10 mouse cellular contexts compared by ENCODE assay signal in genomic region chr3:38849536-38849935, GRCm38 (mm10). TPM values are rescaled to one million over a fixed set of nuclear protein-coding genes. Genes with fewer than 3 reads are reported as not detected.
DNase-seq lines count a peak whose midpoint lies in the region; ATAC-seq lines count a peak whose summit lies in the region.
"Had no signal": no experiment of that assay in that cellular context is flagged by ENCODE, and none has a peak within 500 bp of the region (broad histone marks: within the 10 kb centered on the region; RNA-seq: fewer than 3 reads in every experiment).

No protein-coding gene starts in this region.

- 40% methylated on average over 6 of the region's 6 CpGs for WGBS in limb, embryonic 11.5 days
- WGBS in limb, embryonic 10.5 days = 42% methylated on average over 6 of the region's 6 CpGs

- no peak for ATAC-seq in limb, embryonic 11.5 days (ENCODE audit: insufficient number of reproducible peaks, low FRiP score, low TSS enrichment, low read depth)
- ATAC-seq in common myeloid progenitor, adult 5-6 weeks (replicated peaks; ENCODE audit: low read depth, poor library complexity, severe bottlenecking) = peak; percentile 74; the same call in 1 of the 2 replicates

- no peaks in the 10 kb centered on the region for H3K36me3 ChIP-seq in limb, embryonic 11.5 days (ENCODE audit: control insufficient read depth, insufficient read depth, low read length)
- no peaks in the 10 kb centered on the region for H3K36me3 ChIP-seq in limb, embryonic 10.5 days

- H3K4me3 ChIP-seq in limb, embryonic 11.5 days (ENCODE audit: low read depth, low read length) = no peak overlapping the region
- no peak overlapping the region for H3K4me3 ChIP-seq in limb, embryonic 10.5 days
- H3K4me3 ChIP-seq: erythroblast, embryonic 14.5 days; myocyte had no signal

- H3K4me2 ChIP-seq in limb, embryonic 11.5 days (ENCODE audit: low read depth, severe bottlenecking) = no peak overlapping the region

- intact Hi-C loops in left cerebral cortex, postnatal 4 days (cut with DNase I) = loop anchor here (2.0 to 10.0 kb wide), 3 partner anchors 375 to 619 kb away; no protein-coding TSS in a partner anchor

- no peaks in the 10 kb centered on the region for H3K27me3 ChIP-seq in limb, embryonic 11.5 days (ENCODE audit: control insufficient read depth, insufficient read depth, low read length)
- no peaks in the 10 kb centered on the region for H3K27me3 ChIP-seq in limb, embryonic 10.5 days (ENCODE audit: low read depth, poor library complexity, severe bottlenecking)

- H3K27ac ChIP-seq in limb, embryonic 11.5 days (replicated peaks; ENCODE audit: low read depth, low read length) = no peak overlapping the region
- H3K27ac ChIP-seq in limb, embryonic 10.5 days = no peak overlapping the region

- DNase-seq in limb, embryonic 11.5 days (ENCODE audit: low spot score) = peak; percentile 51
- DNase-seq in limb, embryonic 10.5 days (ENCODE audit: low spot score) = no peak
- DNase-seq in adrenal gland, adult 2 months = peak; percentile 30
- DNase-seq in heart, postnatal 4 days = peak; percentile 58
- DNase-seq in left cerebral cortex, postnatal 4 days = peak; percentile 38
- peak; percentile 51 for DNase-seq in right cerebral cortex, adult 18-20 months
- no peak for DNase-seq in natural killer cell, adult 2 months (ENCODE audit: low spot score in 2 of 2)

- H3K4me1 ChIP-seq in limb, embryonic 11.5 days (ENCODE audit: control insufficient read depth, insufficient read depth, low read length) = no peaks in the 10 kb centered on the region; the same call in 1 of the 2 replicates
- peaks cover 14% of the 10 kb centered on the region for H3K4me1 ChIP-seq in limb, embryonic 10.5 days

- no peaks in the 10 kb centered on the region for H3K9me3 ChIP-seq in limb, embryonic 11.5 days (ENCODE audit: control insufficient read depth, low read length)
- H3K9me3 ChIP-seq in limb, embryonic 10.5 days (replicated peaks) = no peaks in the 10 kb centered on the region

- no peak overlapping the region for H3K9ac ChIP-seq in limb, embryonic 11.5 days (ENCODE audit: low read length)

RNA-seq across cellular contexts. Expression of gene Fat4, which starts 37.2 kb away (rescaled TPM):
- polyA plus RNA-seq in limb, embryonic 11.5 days (2014; fragmentation: Nextera tagmentation; extraction: Ambion mirVana) = 10.7 and 12.5 TPM in 2 replicates
- 2.7 and 6.6 TPM in 2 replicates for polyA plus RNA-seq in limb, embryonic 10.5 days (2016; fragmentation: Nextera tagmentation; extraction: Ambion mirVana)
- 10 to 100 TPM; 12.1 to 16.8 TPM for total RNA-seq in adrenal gland, adult 2 months (2021)
- 2.6 and 4.5 TPM in 2 replicates for polyA plus RNA-seq in adrenal gland, adult 2 months (2012; rRNA removed)
- total RNA-seq in common myeloid progenitor, adult 5-6 weeks (2017) = under 0.01 TPM in 1 of 2 replicates, not detected in the other
- 10 to 100 TPM; 19.5 to 20.4 TPM for total RNA-seq in heart, postnatal 4 days (2021)
- total RNA-seq in left cerebral cortex, postnatal 4 days (2021) = 10 to 100 TPM; 84.1 to 84.2 TPM
- polyA plus RNA-seq: erythroblast, embryonic 14.5 days had no signal

Comparison
In these comparisons a context has a peak if more than half of its experiments do, and no peak if none do; other contexts are left out.
1. DNase-seq: peak in limb, embryonic 11.5 days (single experiment), adrenal gland, adult 2 months (single experiment), heart, postnatal 4 days (single experiment), left cerebral cortex, postnatal 4 days (single experiment) and right cerebral cortex, adult 18-20 months (single experiment); none in limb, embryonic 10.5 days (single experiment) and natural killer cell, adult 2 months (0 of 2).
2. RNA of gene Fat4, which starts 37.2 kb away (total RNA-seq): 84.1 to 84.2 TPM in left cerebral cortex, postnatal 4 days, 19.5 to 20.4 TPM in heart, postnatal 4 days and 12.1 to 16.8 TPM in adrenal gland, adult 2 months; under 0.01 TPM in common myeloid progenitor, adult 5-6 weeks; every median in the first group is over 10 times any median in the second.